Mouse (Mus musculus) layer of hippocampus, adult 11-12 months (tissue): ENCODE measurements around the gene Amn.

Source experiments
- DNase-seq: peaks from one replicate; pipeline ENCODE4 v3.0.0; 2022; ENCODE audit warnings: low spot score

Gene Amn

GRCm38 (mm10) chr12:111270629-111271277, at the start of gene Amn:
Gene Amn, plus strand, starts transcription at chr12:111271095.
- no peak for DNase-seq

- no peak for DNase-seq
Observed at GRCm38 (mm10) chr12:111225197-111225780, 45.6 kb upstream of the Amn start.

GRCm38 (mm10) chr12:111227410-111227809, 43.5 kb upstream of the Amn start:
- DNase-seq, result no peak

DNA sequence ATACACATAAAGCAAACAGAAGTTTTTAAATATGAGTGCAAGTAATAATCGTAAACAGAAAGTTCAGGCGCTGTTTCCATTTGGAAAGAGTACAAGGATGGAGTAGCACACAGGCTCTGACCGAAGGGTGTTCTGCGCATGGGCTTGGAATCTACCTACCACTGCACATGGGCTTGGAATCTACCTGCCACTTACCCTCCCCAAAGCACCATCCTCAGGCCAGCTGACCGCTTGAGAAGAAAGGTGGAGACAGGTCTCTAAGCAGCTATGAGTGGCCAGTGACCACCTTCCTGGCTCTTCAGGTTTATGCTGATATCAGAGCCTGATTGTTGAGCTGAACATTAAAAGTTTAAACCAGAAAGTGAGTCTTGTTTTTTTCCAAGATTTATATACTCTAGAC, 42.4 kb upstream of the Amn start:
- DNase-seq, result no peak

GRCm38 (mm10) chr12:111230793-111231192, 40.1 kb upstream of the Amn start:
- no peak for DNase-seq

DNA sequence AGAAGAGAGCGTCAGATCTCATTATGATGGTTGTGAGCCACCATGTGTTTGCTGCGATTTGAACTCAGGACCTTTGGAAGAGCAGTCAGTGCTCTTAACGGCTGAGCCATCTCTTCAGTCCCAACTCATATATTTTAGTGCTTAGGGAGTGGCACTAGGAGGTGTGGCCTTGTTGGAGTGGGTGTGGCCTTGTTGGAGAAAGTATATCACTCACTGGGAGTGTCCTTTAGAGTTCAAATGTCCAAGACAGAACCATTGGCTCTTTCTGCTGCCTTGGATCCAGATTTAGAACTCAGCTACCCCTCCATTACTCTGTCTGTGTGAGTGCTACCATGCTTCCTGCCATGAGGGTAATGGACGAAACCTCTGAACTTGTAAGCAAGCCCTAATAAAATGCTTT, 37.1 kb upstream of the Amn start:
- DNase-seq, result no peak

DNA sequence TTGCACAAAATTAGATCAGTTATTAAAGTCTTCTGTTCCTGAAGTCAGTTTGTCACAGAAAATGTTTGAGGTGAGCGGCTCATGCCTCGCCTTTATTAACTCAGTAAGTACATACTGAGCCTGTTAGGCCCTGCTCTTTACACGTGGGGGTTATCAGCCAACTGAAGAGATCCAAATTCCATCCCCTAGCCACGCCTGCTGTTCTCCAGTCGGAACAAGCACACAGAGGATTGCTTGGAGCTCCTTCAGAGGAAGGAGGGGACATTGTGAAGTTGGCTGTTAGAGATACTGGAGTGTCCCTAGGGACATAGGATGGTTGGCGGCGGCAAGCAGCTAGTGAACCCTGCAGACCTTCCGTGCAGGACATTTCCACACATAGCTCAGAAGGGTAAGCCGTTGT, 36.5 kb upstream of the Amn start:
- DNase-seq, result no peak

- DNase-seq, result no peak
Observed at GRCm38 (mm10) chr12:111235631-111236030, 35.3 kb upstream of the Amn start.

DNA sequence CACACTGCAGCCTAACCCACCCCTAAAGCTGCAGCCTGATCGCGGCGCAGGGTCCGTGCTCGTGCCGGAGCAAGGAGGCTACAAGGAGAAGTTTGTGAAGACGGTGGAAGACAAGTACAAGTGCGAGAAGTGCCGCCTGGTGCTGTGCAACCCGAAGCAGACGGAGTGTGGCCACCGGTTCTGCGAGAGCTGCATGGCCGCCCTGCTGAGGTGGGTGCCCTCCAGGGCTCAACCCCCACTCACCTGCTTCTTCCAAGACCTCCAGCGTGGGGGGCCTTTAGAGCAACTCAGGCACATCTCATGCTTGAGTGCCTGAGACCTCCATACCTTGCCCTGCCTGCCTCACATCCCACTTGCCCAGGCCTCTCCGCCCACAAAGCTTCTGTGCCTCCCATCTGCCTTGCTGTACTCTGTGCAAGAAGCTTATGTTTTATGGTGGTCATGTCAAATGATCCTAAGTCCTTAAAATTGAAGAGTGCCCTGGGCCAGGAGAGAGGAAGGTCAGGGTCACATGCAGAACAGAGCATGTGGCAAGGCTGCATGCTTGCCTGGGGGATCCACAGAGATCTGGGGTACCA, 33.2 kb upstream of the Amn start:
- DNase-seq, result peak; percentile 41

- no peak for DNase-seq
Observed at GRCm38 (mm10) chr12:111238345-111238744, 32.5 kb upstream of the Amn start.

DNA sequence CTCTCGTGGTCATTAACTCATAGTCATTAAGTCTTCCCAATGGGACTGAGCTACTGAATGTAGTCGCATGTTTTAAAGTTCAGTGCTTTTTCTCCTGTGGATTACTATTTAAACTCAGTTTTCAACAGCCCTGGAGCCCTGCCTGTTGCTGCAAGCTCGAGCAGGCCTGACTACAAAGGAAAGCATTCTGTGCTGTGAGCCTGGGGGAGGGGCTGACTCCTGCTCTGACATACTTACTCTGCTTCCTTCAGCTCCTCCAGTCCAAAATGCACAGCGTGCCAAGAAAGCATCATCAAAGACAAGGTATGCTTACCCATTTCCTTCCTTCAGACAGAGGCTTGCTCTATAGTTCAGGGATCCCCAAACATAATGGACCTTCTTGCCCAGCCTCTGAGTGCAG, 32.1 kb upstream of the Amn start:
- peak; percentile 48 for DNase-seq

GRCm38 (mm10) chr12:111239930-111240329, 31.0 kb upstream of the Amn start:
- DNase-seq, result no peak

- DNase-seq, result no peak
Observed at GRCm38 (mm10) chr12:111241916-111242315, 29.0 kb upstream of the Amn start.

- DNase-seq, result no peak
Observed at GRCm38 (mm10) chr12:111242346-111242745, 28.5 kb upstream of the Amn start.

DNA sequence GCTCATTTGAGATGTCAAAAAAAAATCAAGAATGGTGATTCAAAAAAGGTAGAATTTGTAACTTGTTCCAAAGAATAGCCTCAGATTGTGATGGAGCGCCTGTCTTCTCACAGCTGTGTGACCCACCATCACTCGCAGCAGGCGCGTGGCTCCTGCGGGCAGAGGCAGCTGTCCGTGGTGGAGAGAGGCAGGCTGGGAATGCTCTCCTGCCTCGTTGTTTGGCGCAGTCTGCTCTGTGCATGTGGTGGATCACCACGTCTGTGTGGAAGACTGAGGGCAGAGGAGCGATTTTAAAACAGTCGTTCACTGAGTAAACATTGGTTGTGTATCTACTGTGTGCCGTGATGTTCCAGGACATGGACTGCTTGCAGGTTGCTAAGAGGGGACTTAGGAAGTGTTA, 27.2 kb upstream of the Amn start:
- no peak for DNase-seq

DNA sequence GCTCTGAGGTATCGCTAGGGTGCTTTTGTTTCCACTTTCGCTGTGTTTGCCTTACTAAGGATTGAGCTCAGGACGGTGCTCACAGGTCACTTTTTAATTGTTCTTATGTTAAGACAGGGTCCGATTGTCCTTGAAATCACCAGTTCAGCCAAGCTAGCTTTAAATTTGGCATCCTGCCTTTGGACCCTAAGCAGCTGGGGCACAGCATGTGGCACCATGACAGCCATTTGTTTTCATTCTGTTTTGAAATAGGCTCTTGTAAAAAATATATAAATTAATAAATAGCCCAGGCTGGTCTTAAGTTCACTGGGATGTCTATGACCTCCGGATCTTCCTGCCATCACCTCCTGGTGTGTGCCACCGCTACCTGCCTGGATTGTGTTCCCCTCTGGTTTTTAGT, 25.8 kb upstream of the Amn start:
- DNase-seq, result no peak

GRCm38 (mm10) chr12:111246808-111247464, 24.0 kb upstream of the Amn start:
- DNase-seq, result no peak

GRCm38 (mm10) chr12:111249095-111249494, 21.8 kb upstream of the Amn start:
- DNase-seq, result no peak

GRCm38 (mm10) chr12:111250116-111250515, 20.8 kb upstream of the Amn start:
- no peak for DNase-seq

DNA sequence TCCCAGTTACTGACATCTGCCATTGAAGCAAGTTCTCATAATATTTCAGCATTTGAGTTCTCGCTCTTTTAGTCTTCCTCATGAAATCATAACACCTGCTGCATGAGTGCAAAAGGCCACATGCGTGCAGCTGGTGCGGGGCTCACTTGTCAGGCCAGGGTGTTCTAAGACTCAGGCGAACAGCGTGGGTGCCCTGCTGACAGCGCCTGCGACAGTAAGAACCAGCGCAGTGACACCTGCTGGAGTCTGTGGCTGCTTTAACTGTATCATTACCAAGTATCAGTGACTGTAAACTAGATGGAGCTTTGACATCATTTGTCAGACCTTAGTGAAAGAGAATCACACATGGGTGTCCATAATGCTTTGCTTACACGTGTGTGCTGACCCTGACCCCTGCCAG, 19.7 kb upstream of the Amn start:
- DNase-seq, result no peak

DNA sequence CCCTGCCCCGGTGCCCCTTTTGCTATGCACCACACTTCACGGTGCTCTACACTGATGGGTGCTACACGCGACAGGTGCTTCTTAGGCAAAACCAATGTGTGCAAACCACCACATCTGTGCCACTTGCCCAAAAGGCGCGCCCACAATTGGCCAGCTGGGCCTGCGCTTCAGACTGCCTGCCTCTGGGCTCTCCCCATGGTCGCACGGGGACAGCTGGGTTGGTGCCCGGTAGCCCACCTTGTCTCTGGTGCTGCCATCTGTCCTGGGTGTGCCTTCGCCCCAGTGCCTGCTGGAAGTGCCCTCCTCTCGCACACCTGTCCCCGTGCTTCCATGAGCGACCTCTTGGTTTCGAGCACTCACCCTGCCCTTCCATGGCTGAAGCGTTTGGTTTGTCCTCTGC, 7.2 kb upstream of the Amn start:
- no peak for DNase-seq

DNA sequence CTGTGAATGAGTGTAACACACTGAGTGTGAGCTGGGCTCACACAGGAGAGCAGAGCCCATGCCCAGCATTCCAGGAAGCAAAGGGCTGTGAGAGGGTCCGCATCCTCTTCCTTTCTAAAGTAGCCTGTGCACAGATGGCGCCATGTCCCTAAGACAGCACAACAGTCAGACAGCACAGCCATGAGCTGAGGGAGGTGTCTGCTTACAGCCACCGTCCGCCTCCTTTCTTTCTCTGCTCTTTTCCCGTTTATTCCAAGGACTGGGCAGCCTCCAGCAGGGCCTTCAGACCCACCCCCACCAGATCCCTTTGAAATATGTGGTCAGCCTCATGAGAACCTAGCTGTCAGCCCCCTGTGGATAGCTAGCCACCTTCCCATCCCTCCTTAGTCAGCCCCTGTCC, 5.7 kb upstream of the Amn start:
- no peak for DNase-seq

GRCm38 (mm10) chr12:111266592-111266991, 4.3 kb upstream of the Amn start:
- no peak for DNase-seq
